Mouse (Mus musculus): ENCODE data around the gene Prn. TPM values are rescaled to one million over a fixed set of nuclear protein-coding genes. Genes with fewer than 3 reads are reported as not detected.

The Prn gene
- polyA plus RNA-seq, 1 experiment from 2014 or later: not detected

- Histone ChIP-seq H3K27me3 (replicated peaks; ENCODE audit: control insufficient read depth, insufficient read depth, low read length) (no peaks in the 10 kb centered on the region), H3K4me3 (ENCODE audit: low read depth, low read length) (no peak overlapping the region), H3K9ac (ENCODE audit: low read depth, low read length) (no peak overlapping the region), H3K36me3 (ENCODE audit: control insufficient read depth, insufficient read depth) (no peaks in the 10 kb centered on the region), H3K4me2 (replicated peaks; ENCODE audit: low read depth) (no peak overlapping the region), H3K9me3 (ENCODE audit: control insufficient read depth) (no peaks in the 10 kb centered on the region), H3K4me1 (replicated peaks; ENCODE audit: control insufficient read depth, insufficient read depth, low read length) (no peaks in the 10 kb centered on the region), H3K27ac (ENCODE audit: low read depth, low read length) (no peak overlapping the region)
- 42% methylated on average over 5 of the region's 5 CpGs for WGBS
- ATAC-seq: no peak
- no peak for TF ChIP-seq CTCF (IDR thresholded peaks at IDR 0.05; ENCODE audit: low read depth)
These were observed 4.7 kb upstream of the Prn start for GRCm38 (mm10) chr2:131905025-131905424.

- Histone ChIP-seq H3K36me3 (ENCODE audit: control insufficient read depth, insufficient read depth) (no peaks in the 10 kb centered on the region), H3K27ac (ENCODE audit: low read depth, low read length) (no peak overlapping the region), H3K9ac (ENCODE audit: low read depth, low read length) (no peak overlapping the region), H3K4me1 (replicated peaks; ENCODE audit: control insufficient read depth, insufficient read depth, low read length) (no peaks in the 10 kb centered on the region), H3K9me3 (ENCODE audit: control insufficient read depth) (no peaks in the 10 kb centered on the region), H3K4me2 (replicated peaks; ENCODE audit: low read depth) (no peak overlapping the region), H3K4me3 (ENCODE audit: low read depth, low read length) (no peak overlapping the region), H3K27me3 (replicated peaks; ENCODE audit: control insufficient read depth, insufficient read depth, low read length) (no peaks in the 10 kb centered on the region)
- no peak for ATAC-seq
- TF ChIP-seq CTCF (IDR thresholded peaks at IDR 0.05; ENCODE audit: low read depth): no peak
- 54% methylated on average over 6 of the region's 6 CpGs for WGBS
These were observed 4.0 kb upstream of the Prn start for GRCm38 (mm10) chr2:131905776-131906175.

- no peak overlapping the region for H3K27ac ChIP-seq (ENCODE audit: low read depth, low read length)
- no peak overlapping the region for H3K4me3 ChIP-seq (ENCODE audit: low read depth, low read length)
- no peaks in the 10 kb centered on the region for H3K4me1 ChIP-seq (replicated peaks; ENCODE audit: control insufficient read depth, insufficient read depth, low read length)
- H3K27me3 ChIP-seq (replicated peaks; ENCODE audit: control insufficient read depth, insufficient read depth, low read length): no peaks in the 10 kb centered on the region
- no peaks in the 10 kb centered on the region for H3K36me3 ChIP-seq (ENCODE audit: control insufficient read depth, insufficient read depth)
- no peak overlapping the region for H3K9ac ChIP-seq (ENCODE audit: low read depth, low read length)
- WGBS: 89% methylated on average over 3 of the region's 3 CpGs
- no peaks in the 10 kb centered on the region for H3K9me3 ChIP-seq (ENCODE audit: control insufficient read depth)
- ATAC-seq: no peak
- no peak for TF ChIP-seq CTCF (IDR thresholded peaks at IDR 0.05; ENCODE audit: low read depth)
- H3K4me2 ChIP-seq (replicated peaks; ENCODE audit: low read depth): no peak overlapping the region
These were observed 3.5 kb upstream of the Prn start for GRCm38 (mm10) chr2:131906266-131906665.

GRCm38 (mm10) chr2:131906846-131907245 lies 2.9 kb upstream of the Prn start:
- no peak for ATAC-seq
- no peak overlapping the region for H3K27ac ChIP-seq (ENCODE audit: low read depth, low read length)
- H3K36me3 ChIP-seq (ENCODE audit: control insufficient read depth, insufficient read depth): no peaks in the 10 kb centered on the region
- H3K9ac ChIP-seq (ENCODE audit: low read depth, low read length): no peak overlapping the region
- no peaks in the 10 kb centered on the region for H3K9me3 ChIP-seq (ENCODE audit: control insufficient read depth)
- H3K27me3 ChIP-seq (replicated peaks; ENCODE audit: control insufficient read depth, insufficient read depth, low read length): no peaks in the 10 kb centered on the region
- no peak for TF ChIP-seq CTCF (IDR thresholded peaks at IDR 0.05; ENCODE audit: low read depth)
- 75% methylated on average over 1 of the region's 1 CpGs for WGBS
- no peaks in the 10 kb centered on the region for H3K4me1 ChIP-seq (replicated peaks; ENCODE audit: control insufficient read depth, insufficient read depth, low read length)
- no peak overlapping the region for H3K4me3 ChIP-seq (ENCODE audit: low read depth, low read length)
- no peak overlapping the region for H3K4me2 ChIP-seq (replicated peaks; ENCODE audit: low read depth)

GRCm38 (mm10) chr2:131907311-131907710 lies 2.4 kb upstream of the Prn start:
- H3K4me3 ChIP-seq (ENCODE audit: low read depth, low read length): no peak overlapping the region
- H3K9me3 ChIP-seq (ENCODE audit: control insufficient read depth): no peaks in the 10 kb centered on the region
- no peaks in the 10 kb centered on the region for H3K36me3 ChIP-seq (ENCODE audit: control insufficient read depth, insufficient read depth)
- H3K27ac ChIP-seq (ENCODE audit: low read depth, low read length): no peak overlapping the region
- no peak overlapping the region for H3K9ac ChIP-seq (ENCODE audit: low read depth, low read length)
- no peak overlapping the region for H3K4me2 ChIP-seq (replicated peaks; ENCODE audit: low read depth)
- 86% methylated on average over 5 of the region's 5 CpGs for WGBS
- H3K27me3 ChIP-seq (replicated peaks; ENCODE audit: control insufficient read depth, insufficient read depth, low read length): no peaks in the 10 kb centered on the region
- no peak for ATAC-seq
- no peaks in the 10 kb centered on the region for H3K4me1 ChIP-seq (replicated peaks; ENCODE audit: control insufficient read depth, insufficient read depth, low read length)
- TF ChIP-seq CTCF (IDR thresholded peaks at IDR 0.05; ENCODE audit: low read depth): no peak

GRCm38 (mm10) chr2:131908351-131908861 lies 1.4 kb upstream of the Prn start:
- Histone ChIP-seq H3K4me1 (replicated peaks; ENCODE audit: control insufficient read depth, insufficient read depth, low read length) (no peaks in the 10 kb centered on the region), H3K27me3 (replicated peaks; ENCODE audit: control insufficient read depth, insufficient read depth, low read length) (no peaks in the 10 kb centered on the region), H3K4me3 (ENCODE audit: low read depth, low read length) (no peak overlapping the region), H3K9me3 (ENCODE audit: control insufficient read depth) (no peaks in the 10 kb centered on the region), H3K4me2 (replicated peaks; ENCODE audit: low read depth) (no peak overlapping the region), H3K9ac (ENCODE audit: low read depth, low read length) (no peak overlapping the region), H3K27ac (ENCODE audit: low read depth, low read length) (no peak overlapping the region), H3K36me3 (ENCODE audit: control insufficient read depth, insufficient read depth) (no peaks in the 10 kb centered on the region)
- TF ChIP-seq CTCF (IDR thresholded peaks at IDR 0.05; ENCODE audit: low read depth): no peak
- no peak for ATAC-seq
- WGBS: 72% methylated on average over 7 of the region's 7 CpGs

- Histone ChIP-seq H3K4me3 (ENCODE audit: low read depth, low read length) (no peak overlapping the region), H3K27me3 (replicated peaks; ENCODE audit: control insufficient read depth, insufficient read depth, low read length) (no peaks in the 10 kb centered on the region), H3K4me2 (replicated peaks; ENCODE audit: low read depth) (no peak overlapping the region), H3K4me1 (replicated peaks; ENCODE audit: control insufficient read depth, insufficient read depth, low read length) (no peaks in the 10 kb centered on the region), H3K36me3 (ENCODE audit: control insufficient read depth, insufficient read depth) (no peaks in the 10 kb centered on the region), H3K9me3 (ENCODE audit: control insufficient read depth) (no peaks in the 10 kb centered on the region), H3K27ac (ENCODE audit: low read depth, low read length) (no peak overlapping the region), H3K9ac (ENCODE audit: low read depth, low read length) (no peak overlapping the region)
- no peak for TF ChIP-seq CTCF (IDR thresholded peaks at IDR 0.05; ENCODE audit: low read depth)
- ATAC-seq: no peak
- 92% methylated on average over 1 of the region's 1 CpGs for WGBS
These were observed 851 bp upstream of the Prn start for GRCm38 (mm10) chr2:131908906-131909305.

Data from intestine, postnatal 0 days (tissue).